Mouse (Mus musculus) embryonic fibroblast, embryonic 13.5 days (primary cell): ENCODE measurements around the gene Luc7l.

Experiments used
- CTCF ChIP-seq: IDR thresholded peaks from 2 replicates; pipeline ENCODE4 v1.5.1; 2011; ENCODE audit warnings: mild to moderate bottlenecking, control low read depth, low read length, moderate library complexity, borderline replicate concordance; ENCODE audit not compliant: insufficient read depth
- POLR2A ChIP-seq: IDR thresholded peaks from 2 replicates; pipeline ENCODE4 v1.6.1; 2011; ENCODE audit warnings: low read depth, mild to moderate bottlenecking, control low read depth, low read length, moderate library complexity

DNA sequence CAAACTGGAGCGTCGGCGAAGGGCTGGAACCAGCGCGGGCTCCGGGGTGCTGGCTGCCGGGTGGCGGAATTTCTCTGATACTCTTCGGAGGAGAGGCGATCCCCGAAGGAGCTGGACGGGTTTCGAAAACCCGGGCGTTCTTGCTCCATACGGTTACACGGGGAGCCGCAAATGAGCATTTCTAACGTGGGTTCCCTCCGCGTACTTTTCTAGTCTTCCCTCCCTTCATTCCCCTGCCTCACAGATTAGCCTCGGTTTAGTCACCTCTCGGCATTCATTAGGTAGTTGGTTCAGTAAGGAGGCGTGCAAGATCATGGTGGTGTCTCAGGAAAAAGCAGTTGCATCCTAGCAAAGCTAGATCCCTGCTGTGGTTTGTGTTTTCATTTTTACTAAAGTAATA lies 703 bp downstream of the Luc7l start:
- TF ChIP-seq CTCF, result no peak
- no peak for TF ChIP-seq POLR2A
